Mouse (Mus musculus): ENCODE data around the gene S100a5. TPM values are rescaled to one million over a fixed set of nuclear protein-coding genes. Genes with fewer than 3 reads are reported as not detected.

S100a5 gene
- polyA plus RNA-seq, 1 experiment: not detected

DNA sequence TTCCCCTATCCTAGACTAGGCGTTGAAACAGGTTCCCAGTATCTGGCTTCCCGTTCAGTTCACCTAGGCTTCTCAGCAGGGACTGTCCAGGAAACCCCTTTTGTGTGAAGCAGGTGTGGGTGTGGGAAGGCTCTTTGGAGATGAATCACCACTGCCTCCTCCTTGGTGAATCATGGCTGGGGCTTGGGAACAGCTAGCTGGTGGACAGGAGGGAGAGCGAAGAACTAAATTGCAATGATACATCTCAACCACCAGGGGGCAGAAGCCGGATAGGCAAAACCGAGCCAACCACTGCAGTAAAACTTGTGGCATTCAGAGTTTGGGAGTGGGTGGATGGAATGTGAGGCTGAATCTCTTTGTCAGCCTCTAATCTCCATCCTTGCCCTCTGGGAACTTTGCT, 22.7 kb upstream of the S100a5 start:
- Histone ChIP-seq H3K4me1 (ENCODE audit: control insufficient read depth, insufficient read depth, low read length) (peaks cover 3% of the 10 kb centered on the region), H3K27ac (ENCODE audit: insufficient read depth, low read length) (no peak overlapping the region), H3K4me3 (ENCODE audit: insufficient read depth, low read length) (no peak overlapping the region)
- TF ChIP-seq CTCF (IDR thresholded peaks at IDR 0.05; ENCODE audit: extremely low read depth, insufficient read depth, low read length) (peak; percentile 87), POLR2A (IDR thresholded peaks at IDR 0.05; ENCODE audit: extremely low read depth, insufficient read depth, low read length) (no peak)

DNA sequence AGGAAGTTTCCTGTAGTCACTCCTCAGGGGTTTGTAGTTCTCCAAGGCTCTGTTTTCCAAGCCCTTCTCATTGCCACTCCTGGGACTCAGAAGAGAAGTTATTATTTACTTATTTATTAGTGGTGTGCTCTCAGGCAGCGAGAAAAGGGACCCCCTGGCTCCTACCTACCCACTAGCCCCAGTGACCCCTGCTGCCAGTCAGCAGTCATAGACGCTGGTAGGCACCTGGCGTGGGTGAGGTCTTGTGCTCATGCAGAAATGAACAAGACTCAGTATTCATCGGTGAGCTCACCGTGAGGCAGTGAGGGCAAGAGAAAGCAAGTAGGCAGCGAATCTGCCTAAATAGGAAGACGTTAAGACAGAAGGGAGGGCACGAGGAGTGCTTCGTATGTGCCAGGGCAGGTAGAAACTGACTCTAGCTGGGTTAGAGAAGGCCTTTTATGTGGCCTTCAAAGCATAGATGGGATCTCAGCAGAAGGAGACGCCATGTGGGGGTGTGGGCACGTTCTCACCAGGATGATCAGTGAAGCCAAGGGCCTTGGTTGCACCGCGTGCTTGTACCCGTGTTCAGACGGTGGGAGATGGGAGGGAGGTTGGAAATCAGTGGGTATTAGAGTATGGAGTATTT, 22.2 kb upstream of the S100a5 start:
- Histone ChIP-seq H3K4me1 (ENCODE audit: control insufficient read depth, insufficient read depth, low read length) (peaks cover 3% of the 10 kb centered on the region), H3K4me3 (ENCODE audit: insufficient read depth, low read length) (no peak overlapping the region), H3K27ac (ENCODE audit: insufficient read depth, low read length) (0 out of 2 replicates have a peak overlapping the region, but pooled peaks have one; percentile 85)
- TF ChIP-seq POLR2A (IDR thresholded peaks at IDR 0.05; ENCODE audit: extremely low read depth, insufficient read depth, low read length) (no peak), CTCF (IDR thresholded peaks at IDR 0.05; ENCODE audit: extremely low read depth, insufficient read depth, low read length) (no peak)

DNA sequence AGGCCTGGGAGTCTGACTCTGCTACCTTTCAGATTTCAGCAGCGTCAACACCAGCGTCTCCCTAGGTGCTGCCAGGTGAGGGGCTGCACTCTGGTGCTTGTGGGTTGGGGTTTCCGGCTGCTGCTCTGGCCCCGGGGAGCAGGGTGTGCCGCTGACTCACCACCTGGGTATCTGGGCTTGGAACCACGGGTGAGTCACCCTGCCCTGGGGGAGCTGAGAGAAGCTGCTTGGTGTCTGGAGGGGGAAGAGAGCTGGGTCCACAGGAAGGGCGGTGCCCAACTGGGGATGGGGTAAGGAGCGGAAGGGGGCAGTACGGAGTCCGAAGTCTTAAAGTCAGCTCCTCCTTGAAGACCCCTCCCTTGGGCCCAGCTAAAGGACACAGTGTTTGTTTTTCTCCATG, 21.4 kb upstream of the S100a5 start:
- TF ChIP-seq CTCF (IDR thresholded peaks at IDR 0.05; ENCODE audit: extremely low read depth, insufficient read depth, low read length) (no peak), POLR2A (IDR thresholded peaks at IDR 0.05; ENCODE audit: extremely low read depth, insufficient read depth, low read length) (no peak)
- peaks cover 3% of the 10 kb centered on the region for H3K4me1 ChIP-seq (ENCODE audit: control insufficient read depth, insufficient read depth, low read length)
- H3K27ac ChIP-seq (ENCODE audit: insufficient read depth, low read length): peak overlapping the region; percentile 85
- H3K4me3 ChIP-seq (ENCODE audit: insufficient read depth, low read length): no peak overlapping the region

DNA sequence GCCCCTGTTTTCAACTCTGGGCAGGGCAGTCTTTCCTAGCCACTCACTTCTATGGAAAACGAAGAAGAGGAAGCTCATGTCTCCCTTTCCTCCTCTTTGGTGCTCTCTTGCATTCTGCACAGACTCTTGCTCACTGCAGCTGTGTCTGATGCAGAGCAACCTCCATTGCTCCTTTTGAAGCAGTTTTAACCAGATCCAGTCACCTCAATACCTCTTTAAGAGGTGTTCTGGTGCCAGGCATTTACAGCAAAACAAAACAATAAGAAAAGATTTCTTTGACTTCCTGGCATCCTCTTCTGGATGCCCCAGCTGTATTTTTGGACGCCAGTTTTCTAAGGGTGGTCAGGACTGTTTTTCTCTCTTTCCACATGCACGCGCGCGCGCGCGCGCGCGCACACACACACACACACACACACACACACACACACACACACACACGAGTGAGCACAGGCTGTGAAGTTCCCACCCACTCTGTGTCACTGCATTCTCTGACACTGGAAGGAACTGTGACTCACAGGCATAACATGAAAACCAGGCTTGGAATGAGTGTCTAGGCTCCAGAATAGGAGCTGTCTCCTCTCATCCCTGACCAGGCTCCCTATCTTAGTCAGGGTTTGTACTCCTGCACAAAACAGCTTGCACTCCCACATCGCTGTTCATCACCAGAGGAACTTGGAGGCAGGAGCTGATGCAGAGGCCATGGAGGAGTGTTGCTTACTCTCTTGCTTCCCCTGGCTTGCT, 20.8 kb upstream of the S100a5 start:
- no peak for TF ChIP-seq CTCF (IDR thresholded peaks at IDR 0.05; ENCODE audit: extremely low read depth, insufficient read depth, low read length)
- no peak for TF ChIP-seq POLR2A (IDR thresholded peaks at IDR 0.05; ENCODE audit: extremely low read depth, insufficient read depth, low read length)
- Histone ChIP-seq H3K4me1 (ENCODE audit: control insufficient read depth, insufficient read depth, low read length) (peaks cover 3% of the 10 kb centered on the region), H3K27ac (ENCODE audit: insufficient read depth, low read length) (peak overlapping the region; percentile 85), H3K4me3 (ENCODE audit: insufficient read depth, low read length) (no peak overlapping the region)

DNA sequence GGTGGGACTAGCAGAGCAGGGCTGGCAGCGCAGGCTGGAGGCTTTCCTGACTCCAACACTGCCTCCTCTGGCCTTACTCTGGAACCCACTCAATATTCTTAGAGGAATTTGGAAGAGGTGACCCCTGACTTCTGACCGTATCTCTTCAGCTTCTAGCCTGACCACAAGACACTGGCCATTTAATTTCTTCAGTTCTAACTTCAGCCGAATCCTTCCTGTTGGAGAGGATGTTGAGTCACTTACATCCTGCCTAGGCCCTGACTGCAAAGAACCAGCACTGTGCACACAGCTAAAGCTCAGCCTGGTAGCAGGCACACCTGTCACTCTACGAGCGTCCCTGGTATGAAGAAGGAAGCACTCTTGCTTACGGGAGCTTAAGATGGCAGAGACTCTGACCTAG, 18.9 kb upstream of the S100a5 start:
- H3K27ac ChIP-seq (ENCODE audit: insufficient read depth, low read length): no peak overlapping the region
- H3K4me3 ChIP-seq (ENCODE audit: insufficient read depth, low read length): no peak overlapping the region
- H3K4me1 ChIP-seq (ENCODE audit: control insufficient read depth, insufficient read depth, low read length): peaks cover 3% of the 10 kb centered on the region
- TF ChIP-seq CTCF (IDR thresholded peaks at IDR 0.05; ENCODE audit: extremely low read depth, insufficient read depth, low read length): no peak
- TF ChIP-seq POLR2A (IDR thresholded peaks at IDR 0.05; ENCODE audit: extremely low read depth, insufficient read depth, low read length): no peak

DNA sequence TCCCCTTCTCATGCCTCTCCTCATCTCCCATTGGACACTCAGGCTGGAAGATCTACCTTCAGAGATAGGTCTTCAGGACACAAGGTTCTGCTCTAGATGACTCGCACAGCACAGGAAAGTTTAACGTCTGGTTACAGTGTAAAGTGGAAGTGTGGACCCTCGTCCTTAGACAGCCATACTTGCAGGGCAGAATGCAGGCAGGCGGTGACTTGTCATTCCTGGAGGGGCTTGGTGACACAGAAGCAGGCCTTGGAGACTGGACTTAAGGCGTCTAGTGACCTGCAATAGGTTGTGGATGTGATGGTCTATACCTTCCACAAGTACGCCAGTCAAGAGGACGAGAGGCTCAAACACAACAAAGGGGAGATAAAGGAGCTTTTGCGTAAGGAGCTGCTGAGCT, 18.4 kb upstream of the S100a5 start, which contains the start of gene S100a2:
Gene S100a2 (plus strand): TSS at position 301 of the 400 bp plus-strand sequence.
- no peak for TF ChIP-seq POLR2A (IDR thresholded peaks at IDR 0.05; ENCODE audit: extremely low read depth, insufficient read depth, low read length)
- no peak for TF ChIP-seq CTCF (IDR thresholded peaks at IDR 0.05; ENCODE audit: extremely low read depth, insufficient read depth, low read length)
- H3K27ac ChIP-seq (ENCODE audit: insufficient read depth, low read length): no peak within 1 kb of the TSS
- H3K4me1 ChIP-seq (ENCODE audit: control insufficient read depth, insufficient read depth, low read length): peaks cover 3% of the 10 kb centered on the region
- H3K4me3 ChIP-seq (ENCODE audit: insufficient read depth, low read length): no peak within 1 kb of the TSS

DNA sequence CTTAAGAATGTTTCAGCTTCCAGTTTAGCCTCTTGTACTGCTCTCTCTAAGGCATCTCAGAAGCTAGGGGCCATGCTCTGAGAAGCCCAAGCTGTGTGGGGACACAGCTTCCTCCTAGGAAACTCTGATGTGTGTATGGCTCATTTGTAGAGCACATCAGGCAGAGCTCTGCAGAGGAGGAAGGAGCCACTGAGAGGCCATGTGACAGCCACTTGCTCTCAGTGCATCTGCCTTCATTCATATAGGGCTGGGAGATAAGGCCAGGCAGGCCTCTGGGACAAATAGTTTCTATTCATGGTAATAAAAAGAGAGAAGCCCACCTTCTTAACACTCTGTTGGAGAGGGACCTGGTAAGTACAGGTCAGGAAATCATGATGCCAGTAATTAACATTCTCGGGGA, 13.9 kb upstream of the S100a5 start:
- H3K4me1 ChIP-seq (ENCODE audit: control insufficient read depth, insufficient read depth, low read length): no peaks in the 10 kb centered on the region
- no peak overlapping the region for H3K27ac ChIP-seq (ENCODE audit: insufficient read depth, low read length)
- H3K4me3 ChIP-seq (ENCODE audit: insufficient read depth, low read length): no peak overlapping the region
- TF ChIP-seq CTCF (IDR thresholded peaks at IDR 0.05; ENCODE audit: extremely low read depth, insufficient read depth, low read length): no peak
- no peak for TF ChIP-seq POLR2A (IDR thresholded peaks at IDR 0.05; ENCODE audit: extremely low read depth, insufficient read depth, low read length)

DNA sequence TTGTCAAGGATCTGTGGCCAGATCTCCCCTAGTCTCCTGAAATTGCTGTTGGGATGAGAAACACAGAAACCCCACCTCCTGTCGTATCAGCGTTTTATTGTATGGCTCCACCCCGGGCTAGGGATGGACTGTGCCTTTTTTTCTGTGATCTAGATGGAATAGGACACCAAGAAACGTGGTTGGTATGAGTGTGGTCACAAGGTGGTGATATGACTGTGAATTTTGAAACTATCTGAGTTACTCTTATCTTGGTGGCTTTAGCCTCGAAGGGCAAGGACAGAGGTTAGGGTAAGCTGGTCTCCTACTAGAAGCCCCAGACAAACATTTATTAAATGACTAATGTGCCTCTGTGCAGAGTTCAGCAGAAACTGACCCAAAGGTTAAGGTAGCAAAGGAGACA, 12.8 kb upstream of the S100a5 start:
- Histone ChIP-seq H3K27ac (ENCODE audit: insufficient read depth, low read length) (no peak overlapping the region), H3K4me1 (ENCODE audit: control insufficient read depth, insufficient read depth, low read length) (peaks cover 2% of the 10 kb centered on the region; the same call in 1 of the 2 replicates), H3K4me3 (ENCODE audit: insufficient read depth, low read length) (no peak overlapping the region)
- TF ChIP-seq POLR2A (IDR thresholded peaks at IDR 0.05; ENCODE audit: extremely low read depth, insufficient read depth, low read length) (no peak), CTCF (IDR thresholded peaks at IDR 0.05; ENCODE audit: extremely low read depth, insufficient read depth, low read length) (no peak)

DNA sequence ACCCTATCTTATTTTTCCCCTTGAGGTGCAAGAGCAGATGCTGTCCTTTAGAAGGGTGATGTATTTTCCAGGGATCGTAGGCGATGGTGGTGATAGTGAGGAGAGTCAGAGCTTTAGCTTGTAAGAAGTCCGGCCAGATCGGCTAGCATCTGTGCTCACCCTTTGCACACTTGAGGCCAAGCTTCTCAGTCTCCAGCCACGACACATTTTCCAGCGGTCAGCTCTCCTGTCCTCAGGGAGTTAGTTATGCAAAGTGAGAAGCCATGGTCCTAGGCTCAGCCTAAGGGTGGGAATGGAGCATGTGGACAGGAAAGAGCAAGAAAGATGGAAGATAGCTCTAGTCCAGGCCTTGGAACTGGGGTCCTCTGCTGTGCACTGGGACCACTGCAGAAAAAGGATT, 11.5 kb upstream of the S100a5 start:
- TF ChIP-seq CTCF (IDR thresholded peaks at IDR 0.05; ENCODE audit: extremely low read depth, insufficient read depth, low read length) (no peak), POLR2A (IDR thresholded peaks at IDR 0.05; ENCODE audit: extremely low read depth, insufficient read depth, low read length) (no peak)
- H3K27ac ChIP-seq (ENCODE audit: insufficient read depth, low read length): no peak overlapping the region
- peaks cover 2% of the 10 kb centered on the region; the same call in 1 of the 2 replicates for H3K4me1 ChIP-seq (ENCODE audit: control insufficient read depth, insufficient read depth, low read length)
- no peak overlapping the region for H3K4me3 ChIP-seq (ENCODE audit: insufficient read depth, low read length)

DNA sequence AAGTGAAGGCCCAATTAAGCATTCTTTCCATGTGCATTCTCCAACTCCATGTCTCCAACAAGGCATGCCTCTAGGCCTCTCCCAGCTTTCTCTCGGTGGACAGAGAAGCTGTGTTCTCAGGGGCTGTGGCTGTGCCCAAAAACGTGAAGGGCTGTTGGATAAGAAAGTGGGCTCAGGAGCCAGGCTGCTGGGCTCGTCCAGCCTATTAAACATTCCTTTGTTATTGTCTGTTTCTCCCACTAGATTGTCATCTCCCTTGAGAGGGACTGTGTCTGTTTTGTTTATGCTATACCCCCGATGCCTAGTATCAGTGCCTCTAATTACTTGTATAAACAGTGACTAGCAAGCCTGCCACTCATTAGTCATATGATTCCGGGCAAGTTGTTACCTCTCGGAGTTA, 10.6 kb upstream of the S100a5 start:
- Histone ChIP-seq H3K4me1 (ENCODE audit: control insufficient read depth, insufficient read depth, low read length) (peaks cover 2% of the 10 kb centered on the region; the same call in 1 of the 2 replicates), H3K4me3 (ENCODE audit: insufficient read depth, low read length) (no peak overlapping the region), H3K27ac (ENCODE audit: insufficient read depth, low read length) (no peak overlapping the region)
- TF ChIP-seq POLR2A (IDR thresholded peaks at IDR 0.05; ENCODE audit: extremely low read depth, insufficient read depth, low read length) (no peak), CTCF (IDR thresholded peaks at IDR 0.05; ENCODE audit: extremely low read depth, insufficient read depth, low read length) (no peak)
